Mouse (Mus musculus): ENCODE results near the gene Fkbp10. TPM values are rescaled to one million over a fixed set of nuclear protein-coding genes. Genes with fewer than 3 reads are reported as not detected.
A peak's percentile ranks its signal among the peaks of the same experiment; 100 is the strongest.

The Fkbp10 gene
- polyA plus RNA-seq, 1 experiment from 2014 or later = 62.1 TPM

DNA sequence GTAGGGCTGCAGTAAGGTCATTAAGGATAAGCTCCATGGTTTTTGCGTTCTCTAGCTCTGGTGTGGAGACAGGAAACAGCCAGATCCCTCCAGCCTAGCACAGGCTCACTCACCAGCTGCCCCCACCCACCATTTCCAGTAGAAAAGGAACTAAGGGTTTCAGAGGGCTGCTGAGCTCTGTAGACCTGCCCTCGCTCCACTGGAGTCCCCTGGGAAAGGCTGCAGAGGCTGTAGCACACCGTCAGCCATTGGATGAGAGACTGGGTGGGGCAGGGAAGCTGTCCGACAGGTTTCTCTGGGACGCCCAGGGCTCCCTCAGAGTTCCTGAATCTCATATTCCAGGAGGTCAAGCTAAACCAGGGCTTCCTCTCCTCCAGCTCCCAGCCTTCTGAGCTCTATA, 28.9 kb upstream of the Fkbp10 start:
- Histone ChIP-seq H3K36me3 (ENCODE audit: control insufficient read depth, insufficient read depth, low read length) (peaks cover 27% of the 10 kb centered on the region), H3K9ac (ENCODE audit: low read length) (peak overlapping the region; percentile 32; the same call in 1 of the 2 replicates), H3K27me3 (ENCODE audit: control insufficient read depth, insufficient read depth, low read length) (no peaks in the 10 kb centered on the region), H3K27ac (replicated peaks) (peak overlapping the region; percentile 93), H3K4me2 (replicated peaks; ENCODE audit: low read depth) (no peak overlapping the region), H3K9me3 (ENCODE audit: control insufficient read depth, low read length) (no peaks in the 10 kb centered on the region), H3K4me1 (replicated peaks; ENCODE audit: control insufficient read depth, insufficient read depth) (peaks cover 39% of the 10 kb centered on the region), H3K4me3 (ENCODE audit: low read depth, low read length) (no peak overlapping the region)
- peak; percentile 85 for ATAC-seq (ENCODE audit: low FRiP score, low TSS enrichment)
- TF ChIP-seq CTCF (IDR thresholded peaks at IDR 0.05; ENCODE audit: low read depth) = no peak
- TF ChIP-seq EP300 (optimal IDR thresholded peaks at IDR 0.05) = peak; percentile 55
- peak; percentile 90 for DNase-seq (ENCODE audit: low spot score)
- WGBS = 43% methylated on average over 5 of the region's 5 CpGs

DNA sequence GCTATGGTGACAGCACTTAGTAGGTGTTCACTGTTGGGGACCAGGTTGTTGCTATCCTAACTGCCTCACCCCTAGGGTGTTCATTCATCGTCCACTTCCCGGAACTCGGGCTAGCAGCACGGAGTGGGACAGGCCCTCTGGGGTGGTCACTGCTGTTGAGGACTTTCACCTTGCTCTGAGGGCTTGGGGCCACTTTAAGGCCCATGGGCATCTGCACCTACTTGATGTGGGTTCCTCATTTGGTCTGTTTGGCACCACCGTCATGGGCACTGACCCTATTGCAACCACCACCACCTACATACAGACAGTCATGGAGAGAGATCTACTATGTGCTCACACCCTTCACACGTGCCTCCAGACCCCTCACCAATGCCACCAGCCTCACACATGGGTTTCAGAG, 28.4 kb upstream of the Fkbp10 start:
- Histone ChIP-seq H3K9me3 (ENCODE audit: control insufficient read depth, low read length) (no peaks in the 10 kb centered on the region), H3K27ac (replicated peaks) (peak overlapping the region; percentile 93), H3K36me3 (ENCODE audit: control insufficient read depth, insufficient read depth, low read length) (peaks cover 24% of the 10 kb centered on the region), H3K4me2 (replicated peaks; ENCODE audit: low read depth) (peak overlapping the region; percentile 34), H3K9ac (ENCODE audit: low read length) (0 out of 2 replicates have a peak overlapping the region, but pooled peaks have one; percentile 32), H3K27me3 (ENCODE audit: control insufficient read depth, insufficient read depth, low read length) (no peaks in the 10 kb centered on the region), H3K4me3 (ENCODE audit: low read depth, low read length) (no peak overlapping the region), H3K4me1 (replicated peaks; ENCODE audit: control insufficient read depth, insufficient read depth) (peaks cover 39% of the 10 kb centered on the region)
- ATAC-seq (ENCODE audit: low FRiP score, low TSS enrichment) (no peak), DNase-seq (ENCODE audit: low spot score) (no peak)
- TF ChIP-seq EP300 (optimal IDR thresholded peaks at IDR 0.05) = no peak
- no peak for TF ChIP-seq CTCF (IDR thresholded peaks at IDR 0.05; ENCODE audit: low read depth)
- 65% methylated on average over 6 of the region's 6 CpGs for WGBS

- peak; percentile 41; the same call in 1 of the 2 replicates for ATAC-seq (ENCODE audit: low FRiP score, low TSS enrichment)
- H3K4me1 ChIP-seq (replicated peaks; ENCODE audit: control insufficient read depth, insufficient read depth) = peaks cover 39% of the 10 kb centered on the region
Observed at GRCm38 (mm10) chr11:100387589-100388375, 27.7 kb upstream of the Fkbp10 start.

GRCm38 (mm10) chr11:100388588-100388987, 26.9 kb upstream of the Fkbp10 start:
- Histone ChIP-seq H3K36me3 (ENCODE audit: control insufficient read depth, insufficient read depth, low read length) (peaks cover 16% of the 10 kb centered on the region), H3K4me2 (replicated peaks; ENCODE audit: low read depth) (no peak overlapping the region; the same call in 1 of the 2 replicates), H3K9ac (ENCODE audit: low read length) (peak overlapping the region; percentile 23), H3K27me3 (ENCODE audit: control insufficient read depth, insufficient read depth, low read length) (no peaks in the 10 kb centered on the region), H3K4me1 (replicated peaks; ENCODE audit: control insufficient read depth, insufficient read depth) (peaks cover 42% of the 10 kb centered on the region), H3K9me3 (ENCODE audit: control insufficient read depth, low read length) (no peaks in the 10 kb centered on the region), H3K4me3 (ENCODE audit: low read depth, low read length) (no peak overlapping the region), H3K27ac (replicated peaks) (peak overlapping the region; percentile 93)
- TF ChIP-seq EP300 (optimal IDR thresholded peaks at IDR 0.05) (no peak), CTCF (IDR thresholded peaks at IDR 0.05; ENCODE audit: low read depth) (no peak)
- DNase-seq (ENCODE audit: low spot score) (no peak), ATAC-seq (ENCODE audit: low FRiP score, low TSS enrichment) (no peak)
- 57% methylated on average over 6 of the region's 6 CpGs for WGBS

More at GRCm38 (mm10) chr11:100387589-100388375, 27.7 kb upstream of the Fkbp10 start:
- peaks cover 20% of the 10 kb centered on the region for H3K36me3 ChIP-seq (ENCODE audit: control insufficient read depth, insufficient read depth, low read length)
- H3K9ac ChIP-seq (ENCODE audit: low read length) = peak overlapping the region; percentile 23; the same call in 1 of the 2 replicates
- H3K9me3 ChIP-seq (ENCODE audit: control insufficient read depth, low read length) = no peaks in the 10 kb centered on the region
- peak; percentile 72 for TF ChIP-seq EP300 (optimal IDR thresholded peaks at IDR 0.05)
- no peak for TF ChIP-seq CTCF (IDR thresholded peaks at IDR 0.05; ENCODE audit: low read depth)
- WGBS = 15% methylated on average over 14 of the region's 14 CpGs
- peak overlapping the region; percentile 4; the same call in 1 of the 2 replicates for H3K4me3 ChIP-seq (ENCODE audit: low read depth, low read length)
- no peaks in the 10 kb centered on the region for H3K27me3 ChIP-seq (ENCODE audit: control insufficient read depth, insufficient read depth, low read length)
- H3K4me2 ChIP-seq (replicated peaks; ENCODE audit: low read depth) = peak overlapping the region; percentile 35
- DNase-seq (ENCODE audit: low spot score) = peak; percentile 75
- H3K27ac ChIP-seq (replicated peaks) = peak overlapping the region; percentile 93

DNA sequence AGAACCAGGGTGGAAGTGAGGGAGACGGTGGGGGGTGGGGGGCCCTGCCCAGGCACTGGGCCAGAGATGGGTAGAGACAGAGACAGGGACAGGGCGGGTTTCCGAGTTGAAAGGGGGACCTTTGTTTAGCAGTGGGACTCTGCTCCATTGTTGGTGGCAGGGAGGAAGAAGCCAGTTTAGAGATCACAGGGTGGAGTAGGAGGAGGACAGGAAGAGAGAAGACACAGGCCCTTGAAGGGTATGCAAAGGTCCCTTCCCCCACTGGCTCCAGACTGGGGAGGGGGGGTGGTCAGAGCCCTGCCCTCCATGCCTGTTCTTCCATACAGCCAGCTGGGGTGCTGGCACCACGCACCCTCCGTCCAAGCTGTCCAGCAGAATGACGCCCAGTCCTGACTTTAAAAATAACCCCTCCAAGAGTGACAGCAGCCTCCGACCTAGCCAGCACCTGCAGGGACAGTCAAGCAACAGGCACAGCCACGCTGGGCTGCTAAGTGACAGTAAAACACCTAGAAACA, 25.5 kb upstream of the Fkbp10 start:
- ATAC-seq (ENCODE audit: low FRiP score, low TSS enrichment) = no peak
- Histone ChIP-seq H3K4me2 (replicated peaks; ENCODE audit: low read depth) (peak overlapping the region; percentile 27; the same call in 1 of the 2 replicates), H3K9ac (ENCODE audit: low read length) (peak overlapping the region; percentile 27; the same call in 1 of the 2 replicates), H3K4me3 (ENCODE audit: low read depth, low read length) (no peak overlapping the region), H3K27me3 (ENCODE audit: control insufficient read depth, insufficient read depth, low read length) (no peaks in the 10 kb centered on the region), H3K4me1 (replicated peaks; ENCODE audit: control insufficient read depth, insufficient read depth) (peaks cover 50% of the 10 kb centered on the region), H3K9me3 (ENCODE audit: control insufficient read depth, low read length) (no peaks in the 10 kb centered on the region), H3K27ac (replicated peaks) (peak overlapping the region; percentile 85), H3K36me3 (ENCODE audit: control insufficient read depth, insufficient read depth, low read length) (peaks cover 11% of the 10 kb centered on the region)
- DNase-seq (ENCODE audit: low spot score) = no peak
- WGBS = 38% methylated on average over 8 of the region's 8 CpGs
- TF ChIP-seq EP300 (optimal IDR thresholded peaks at IDR 0.05) (no peak), CTCF (IDR thresholded peaks at IDR 0.05; ENCODE audit: low read depth) (no peak)

Measured in stomach, postnatal 0 days (tissue).